ENCODE assay signal across 27 mouse cellular contexts in the genomic region with DNA sequence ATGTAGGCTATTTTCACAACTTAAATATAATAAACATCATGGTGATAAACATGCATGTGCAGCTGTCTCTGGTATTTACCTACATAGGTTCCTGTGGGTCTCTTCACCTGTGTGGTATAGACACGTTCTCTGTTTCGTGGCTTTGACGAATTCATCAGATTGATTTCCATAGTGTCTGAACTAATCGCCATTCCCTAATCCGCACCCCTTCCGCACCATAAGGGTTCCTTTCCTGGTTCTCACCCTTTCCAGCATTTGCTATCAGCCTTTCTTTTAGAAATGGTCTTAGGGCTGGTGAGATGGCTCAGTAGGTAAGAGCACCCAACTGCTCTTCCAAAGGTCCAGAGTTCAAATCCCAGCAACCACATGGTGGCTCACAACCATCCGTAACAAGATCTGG.
"Had no signal": no experiment of that assay in that cellular context is flagged by ENCODE, and none has a peak within 500 bp of the region (broad histone marks: within the 10 kb centered on the region; RNA-seq: fewer than 3 reads in every experiment).

No protein-coding gene starts in this region.

- H3K4me1 ChIP-seq: limb, embryonic 13.5 days; liver, embryonic 12.5 days; liver, embryonic 13.5 days; liver, embryonic 15.5 days; lung, embryonic 15.5 days; megakaryocyte, embryonic 14.5 days; midbrain, embryonic 12.5 days; midbrain, embryonic 13.5 days; midbrain, embryonic 15.5 days had no signal

- DNase-seq: left cerebral cortex, postnatal 4 days; liver; liver, embryonic 13.5 days; liver, postnatal 0 days; lung, adult 18-20 months; lung, adult 2 months; lung, embryonic 14.5 days; lung, postnatal 10 days; lung, postnatal 14 days; lung, postnatal 36 days; lung, postnatal 4 days; midbrain, embryonic 14.5 days had no signal

- H3K9me3 ChIP-seq: limb, embryonic 10.5 days; limb, embryonic 12.5 days; limb, embryonic 13.5 days; limb, embryonic 15.5 days; liver, embryonic 12.5 days; liver, embryonic 13.5 days; liver, embryonic 15.5 days; lung, embryonic 15.5 days; midbrain, embryonic 10.5 days; midbrain, embryonic 12.5 days; midbrain, embryonic 13.5 days; midbrain, embryonic 15.5 days had no signal

- H3K27ac ChIP-seq: limb, embryonic 10.5 days; limb, embryonic 12.5 days; limb, embryonic 13.5 days; limb, embryonic 15.5 days; liver, embryonic 12.5 days; liver, embryonic 13.5 days; liver, embryonic 14.5 days; liver, embryonic 15.5 days; lung, embryonic 15.5 days; macrophage; midbrain, embryonic 10.5 days; midbrain, embryonic 12.5 days; midbrain, embryonic 13.5 days; midbrain, embryonic 15.5 days had no signal

- H3K36me3 ChIP-seq: limb, embryonic 10.5 days; limb, embryonic 12.5 days; limb, embryonic 13.5 days; limb, embryonic 15.5 days; liver, embryonic 12.5 days; liver, embryonic 13.5 days; liver, embryonic 15.5 days; lung, embryonic 15.5 days; midbrain, embryonic 10.5 days; midbrain, embryonic 12.5 days; midbrain, embryonic 15.5 days had no signal

- H3K27me3 ChIP-seq: limb, embryonic 12.5 days; limb, embryonic 13.5 days; limb, embryonic 15.5 days; liver, embryonic 12.5 days; liver, embryonic 13.5 days; liver, embryonic 15.5 days; lung, embryonic 15.5 days; megakaryocyte, embryonic 14.5 days; midbrain, embryonic 12.5 days; midbrain, embryonic 13.5 days; midbrain, embryonic 15.5 days had no signal

- H3K4me3 ChIP-seq: limb, embryonic 10.5 days; limb, embryonic 12.5 days; limb, embryonic 13.5 days; limb, embryonic 15.5 days; liver, embryonic 12.5 days; liver, embryonic 13.5 days; liver, embryonic 15.5 days; lung, embryonic 15.5 days; megakaryocyte, embryonic 14.5 days; midbrain, embryonic 10.5 days; midbrain, embryonic 12.5 days; midbrain, embryonic 13.5 days; midbrain, embryonic 15.5 days; myocyte had no signal
